Mouse (Mus musculus): ENCODE measurements around the gene Cfc1. TPM values are rescaled to one million over a fixed set of nuclear protein-coding genes. Genes with fewer than 3 reads are reported as not detected.
"Not testable (repeated sequence)": the region's sequence is repeated elsewhere in the genome, so short reads cannot be mapped to it uniquely, and the experiment has no call there.

The Cfc1 gene
- total RNA-seq (2022) = not detected

DNA sequence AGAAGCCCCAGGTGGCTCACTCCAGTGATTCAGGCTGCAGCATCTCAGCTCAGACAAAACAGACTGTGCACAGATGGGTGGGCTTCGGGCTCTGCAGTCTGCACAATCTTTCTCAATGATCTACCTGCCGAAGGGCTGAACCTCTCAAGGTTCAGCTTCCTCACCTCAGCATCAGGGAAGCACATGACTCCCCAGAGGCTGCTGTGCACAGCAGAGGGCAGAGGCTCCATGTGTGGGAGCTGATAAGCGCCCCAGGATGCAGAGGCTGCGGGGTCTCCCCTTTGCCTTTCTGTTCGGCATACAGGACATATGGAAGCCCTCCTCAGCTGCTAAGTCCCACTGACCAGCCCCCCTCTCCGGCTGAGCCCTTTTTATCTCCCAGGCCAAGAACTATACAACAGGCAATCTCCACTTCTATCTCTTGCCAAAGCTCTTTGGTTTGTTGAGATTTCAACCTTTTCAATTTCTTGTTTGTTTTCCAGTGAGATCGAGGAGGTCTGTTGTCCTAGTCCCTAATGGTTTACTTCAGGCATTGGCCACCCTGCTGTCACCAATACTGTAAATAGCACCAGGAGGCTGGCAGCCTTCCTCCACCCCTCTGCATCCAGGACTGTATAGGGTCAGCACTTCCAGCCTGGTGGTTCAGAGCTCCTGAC lies at the start of gene Cfc1:
Gene Cfc1 (plus strand): TSS at position 606 of the 656 bp plus-strand sequence.
- DNase-seq (ENCODE audit: low spot score in 2 of 2) = not testable (repeated sequence)

DNA sequence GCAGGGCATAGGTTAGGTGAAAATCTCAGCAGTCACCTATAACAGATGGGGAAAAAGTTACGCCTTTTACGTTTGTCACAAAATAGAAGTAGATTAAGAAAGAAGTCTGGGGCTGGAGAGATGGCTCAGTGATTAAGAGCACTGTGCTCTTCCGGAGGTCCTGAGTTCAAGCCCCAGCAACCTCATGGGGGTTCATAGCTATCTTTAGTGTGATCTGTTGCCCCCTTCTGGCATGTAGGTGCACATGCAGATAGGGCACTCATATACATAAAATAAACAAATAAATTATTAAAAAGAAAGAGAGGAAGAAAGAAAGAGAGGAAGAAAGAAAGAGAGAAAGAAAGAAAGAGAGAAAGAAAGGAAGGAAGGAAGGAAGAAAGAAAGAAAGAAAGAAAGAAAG lies 48.1 kb upstream of the Cfc1 start:
- DNase-seq (ENCODE audit: low spot score in 2 of 2) = no peak

DNA sequence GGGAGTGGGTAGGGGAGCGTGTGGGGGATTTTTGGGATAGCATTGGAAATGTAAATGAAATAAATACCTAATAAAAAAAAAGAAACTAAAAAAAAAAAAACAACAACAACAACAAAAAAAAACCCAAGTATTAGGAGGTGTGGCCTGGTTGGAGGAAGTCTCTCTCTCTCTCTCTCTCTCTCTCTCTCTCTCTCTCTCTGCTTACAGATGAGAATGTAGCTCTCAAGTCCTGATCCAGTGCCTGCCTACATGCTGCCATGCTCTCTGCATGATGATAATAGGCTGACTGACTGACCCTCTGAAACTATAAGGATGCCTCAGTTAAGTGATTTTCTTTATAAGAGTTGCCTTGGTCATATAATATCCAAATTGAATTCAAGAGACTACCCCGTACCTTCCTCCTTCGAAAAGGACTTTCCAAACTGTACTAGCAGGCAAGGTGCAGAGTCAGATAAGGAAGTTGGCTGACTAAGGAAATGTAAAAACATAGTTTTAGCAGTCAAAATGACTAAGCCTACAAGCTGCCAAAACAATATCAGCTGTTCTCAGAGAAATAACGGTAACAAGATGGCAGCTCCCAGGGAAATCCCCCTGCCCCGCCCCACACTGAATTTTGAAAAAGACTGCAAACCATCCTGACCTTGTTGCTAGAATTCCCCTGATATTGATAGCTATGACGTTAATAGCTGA lies 45.5 kb upstream of the Cfc1 start:
- no peak for DNase-seq (ENCODE audit: low spot score in 2 of 2)

DNA sequence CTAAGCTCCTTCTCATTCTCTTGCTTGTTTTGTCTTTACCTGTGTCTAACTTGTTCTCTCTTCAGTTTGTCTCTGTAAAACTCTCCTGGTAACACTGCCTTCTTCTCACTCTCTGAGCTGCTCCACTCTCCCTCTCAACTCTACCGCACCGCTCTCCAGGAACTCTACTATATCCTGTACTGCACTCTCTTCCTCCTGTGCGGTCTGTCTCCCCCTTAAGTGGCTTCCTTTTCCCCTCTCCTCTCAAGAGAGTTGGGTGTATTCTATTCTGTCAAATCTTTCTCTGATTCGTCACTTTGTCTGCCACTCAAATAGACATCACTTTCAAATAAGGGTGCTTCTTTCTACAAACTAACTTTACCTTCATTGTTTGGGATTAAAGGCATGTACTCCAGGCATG lies 44.0 kb upstream of the Cfc1 start:
- DNase-seq (ENCODE audit: low spot score in 2 of 2) = no peak

DNA sequence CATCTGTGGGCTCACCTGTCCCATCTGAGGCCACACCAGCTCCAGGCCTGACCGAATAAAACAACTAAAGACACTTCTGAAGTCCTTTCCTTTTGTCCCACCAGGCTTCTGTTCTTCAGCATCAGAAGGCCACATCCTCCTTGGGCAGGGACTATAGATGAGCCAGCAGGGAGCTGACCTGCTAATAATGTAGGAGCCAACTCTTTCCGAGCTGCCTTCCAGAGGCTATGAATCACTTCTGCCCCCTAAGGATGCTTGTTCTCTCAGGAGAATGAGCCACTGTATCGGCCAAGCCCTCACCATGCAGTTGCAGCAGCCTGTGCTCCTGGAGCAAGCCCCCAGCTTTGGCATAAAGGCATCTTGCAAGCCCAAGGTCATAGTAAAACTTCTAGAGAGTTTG lies 32.5 kb upstream of the Cfc1 start:
- no peak for DNase-seq (ENCODE audit: low spot score in 2 of 2)

DNA sequence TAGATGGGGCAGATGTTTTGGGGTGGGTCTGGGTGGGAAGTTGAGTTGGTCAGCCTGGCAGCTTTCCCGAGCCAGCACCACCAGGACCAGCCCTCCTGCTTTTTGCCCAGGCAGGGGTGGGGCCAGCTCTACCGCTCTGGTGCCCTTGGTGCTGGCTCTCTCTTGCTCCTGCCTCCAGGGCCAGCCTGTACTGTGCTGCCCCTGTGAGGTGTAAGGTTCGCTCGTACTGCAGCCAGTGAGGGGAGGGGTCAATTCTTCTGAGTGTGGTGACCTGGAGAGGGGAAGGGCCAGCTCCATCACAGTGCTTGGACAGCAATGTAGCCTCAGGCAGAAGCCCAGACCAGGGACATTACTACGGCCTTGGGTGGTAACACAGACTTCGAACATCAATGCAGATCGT lies 30.1 kb upstream of the Cfc1 start:
- no peak for DNase-seq (ENCODE audit: low spot score in 2 of 2)

DNA sequence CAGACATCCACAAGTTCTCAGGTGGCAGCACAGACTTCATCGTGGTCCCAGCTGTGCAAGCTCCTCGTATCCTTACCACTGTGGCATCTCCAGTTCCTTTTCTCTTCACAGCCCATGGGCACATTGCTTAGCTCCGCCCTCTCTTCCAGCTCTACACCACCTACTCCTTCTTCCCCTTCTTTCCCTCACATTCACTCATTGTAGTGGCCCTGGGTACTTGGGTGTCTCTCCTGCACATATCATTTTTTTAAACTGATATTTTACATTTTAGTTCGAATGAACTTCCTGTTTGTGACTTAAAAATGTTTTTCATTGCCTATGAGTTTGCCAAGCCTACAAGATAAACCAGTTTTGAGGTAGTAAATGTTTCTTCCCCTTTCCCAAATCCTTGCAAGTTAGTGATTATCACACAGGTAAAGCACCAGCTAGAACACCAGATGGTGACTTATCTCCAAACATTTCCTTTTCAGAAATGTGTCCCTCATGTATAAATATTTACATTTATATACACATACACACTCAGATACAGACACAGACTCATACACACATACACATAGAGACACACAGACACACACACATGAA lies 29.4 kb upstream of the Cfc1 start:
- no peak for DNase-seq (ENCODE audit: low spot score in 2 of 2)

DNA sequence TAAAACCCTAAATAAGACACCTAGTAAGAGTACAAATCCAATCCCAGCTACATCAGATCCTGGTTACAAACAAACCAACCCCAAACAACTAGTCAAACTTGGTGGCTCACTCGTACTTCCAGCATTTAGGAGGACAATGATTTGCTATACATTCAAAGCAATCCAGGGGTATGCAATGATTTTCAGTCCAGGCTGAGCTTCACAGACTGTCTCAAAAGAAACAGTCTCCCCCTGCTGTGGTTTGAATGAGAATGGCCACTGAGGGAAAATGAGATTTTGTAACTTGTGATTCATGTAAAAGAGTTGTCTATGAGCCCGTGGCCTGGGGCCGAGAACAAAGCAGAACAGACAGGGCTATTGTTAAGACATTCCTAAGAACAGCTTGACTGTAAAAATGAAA lies 27.5 kb upstream of the Cfc1 start:
- DNase-seq (ENCODE audit: low spot score in 2 of 2) = no peak

DNA sequence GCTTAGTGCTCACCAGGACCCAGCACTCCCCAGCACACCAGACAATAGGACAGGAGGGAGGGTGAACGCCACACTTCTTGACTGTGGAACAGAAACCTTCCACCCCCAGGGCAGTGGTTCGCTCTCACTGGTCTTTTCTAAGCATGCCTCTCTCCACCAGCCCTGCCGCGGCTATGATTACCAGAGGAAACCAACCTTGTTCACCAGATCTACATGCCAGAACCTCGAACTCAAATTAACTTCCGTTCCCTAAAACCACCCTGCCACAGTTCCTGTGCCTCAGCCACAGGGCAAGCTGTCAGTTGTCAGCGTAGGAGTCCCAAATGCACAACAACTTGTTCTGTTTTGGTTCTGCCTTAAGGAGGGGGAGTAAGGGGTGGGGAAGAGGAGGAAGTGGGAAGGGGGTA lies 24.9 kb upstream of the Cfc1 start:
- no peak for DNase-seq (ENCODE audit: low spot score in 2 of 2)

DNA sequence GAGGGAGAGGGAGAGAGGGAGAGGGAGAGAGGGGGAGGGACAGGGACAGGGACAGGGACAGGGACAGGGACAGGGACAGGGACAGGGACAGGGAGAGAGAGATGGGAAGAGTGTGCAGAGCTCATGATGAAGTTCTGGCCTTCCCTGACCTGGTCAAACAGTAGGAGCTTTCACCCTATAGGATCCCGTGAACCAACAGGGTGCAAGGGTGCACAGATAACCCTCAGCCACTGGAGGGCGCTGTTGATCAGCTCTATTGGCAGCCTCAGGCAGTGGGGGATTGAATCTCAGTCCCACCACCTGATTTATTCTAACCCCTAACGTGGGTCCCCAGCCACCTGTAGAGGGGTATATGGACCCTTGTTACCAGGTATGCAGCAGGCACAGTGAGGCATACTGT lies 24.4 kb upstream of the Cfc1 start:
- no peak for DNase-seq (ENCODE audit: low spot score in 2 of 2)

DNA sequence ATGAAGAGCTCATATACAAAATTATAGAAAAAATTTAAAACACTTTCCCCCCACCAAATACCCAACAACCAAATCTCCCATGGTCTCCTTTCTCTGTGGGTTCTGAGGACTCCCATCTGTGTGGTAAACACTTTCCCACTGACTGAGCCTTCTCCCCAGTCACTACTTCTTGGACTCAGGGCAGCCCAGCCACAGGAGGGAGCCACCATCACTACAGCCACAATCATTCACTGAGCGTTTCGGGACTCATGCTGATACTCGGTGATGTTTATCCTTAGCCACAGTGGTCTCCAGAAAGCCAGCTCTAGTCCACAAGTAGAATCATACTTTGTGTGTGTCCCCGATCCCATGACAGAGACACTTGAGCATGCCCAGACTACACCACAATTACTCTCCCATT lies 22.4 kb upstream of the Cfc1 start:
- no peak for DNase-seq (ENCODE audit: low spot score in 2 of 2)

DNA sequence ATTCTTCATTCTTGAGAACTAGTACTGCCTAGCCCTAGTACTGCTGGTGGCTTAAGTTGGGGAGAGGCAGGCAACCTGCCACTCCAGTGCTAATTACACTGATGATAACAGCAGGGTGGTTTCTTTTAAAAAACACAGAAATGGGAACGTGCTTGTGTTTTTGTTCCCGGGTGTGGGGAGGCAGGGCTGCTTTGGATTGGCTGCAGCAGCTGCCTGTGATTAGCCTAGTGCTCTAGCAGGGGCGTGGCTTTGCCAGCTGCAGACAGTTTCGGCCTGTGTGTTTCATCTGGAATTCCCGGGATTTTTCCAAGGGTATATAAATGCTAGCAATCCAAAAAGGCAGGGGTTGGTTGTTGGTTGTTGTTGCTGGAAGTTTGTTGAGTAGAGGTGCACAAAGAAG lies 18.9 kb upstream of the Cfc1 start:
- no peak for DNase-seq (ENCODE audit: low spot score in 2 of 2)

DNA sequence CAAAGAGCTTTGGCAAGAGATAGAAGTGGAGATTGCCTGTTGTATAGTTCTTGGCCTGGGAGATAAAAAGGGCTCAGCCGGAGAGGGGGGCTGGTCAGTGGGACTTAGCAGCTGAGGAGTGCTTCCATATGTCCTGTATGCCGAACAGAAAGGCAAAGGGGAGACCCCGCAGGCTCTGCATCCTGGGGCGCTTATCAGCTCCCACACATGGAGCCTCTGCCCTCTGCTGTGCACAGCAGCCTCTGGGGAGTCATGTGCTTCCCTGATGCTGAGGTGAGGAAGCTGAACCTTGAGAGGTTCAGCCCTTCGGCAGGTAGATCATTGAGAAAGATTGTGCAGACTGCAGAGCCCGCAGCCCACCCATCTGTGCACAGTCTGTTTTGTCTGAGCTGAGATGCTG lies 18.2 kb upstream of the Cfc1 start:
- not testable (repeated sequence) for DNase-seq (ENCODE audit: low spot score in 2 of 2)

DNA sequence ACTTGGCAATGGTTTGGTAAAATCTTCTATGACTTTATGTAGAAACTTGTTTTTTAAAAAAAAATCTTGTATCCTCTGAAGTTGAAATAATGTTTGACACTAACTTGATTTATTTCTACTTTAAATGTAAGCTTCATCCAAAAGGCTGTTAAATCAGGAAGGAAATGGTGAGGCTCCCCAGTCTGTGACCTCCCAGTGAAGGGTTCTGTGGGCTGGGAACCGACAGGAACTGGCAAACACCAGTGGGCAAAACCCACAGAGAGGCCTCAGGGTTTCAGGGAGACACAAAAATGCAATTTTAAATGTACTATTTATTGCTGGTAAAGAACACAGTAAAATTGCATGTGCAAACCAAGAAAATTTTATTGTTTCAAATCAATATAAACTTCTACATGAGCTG lies 17.7 kb upstream of the Cfc1 start:
- DNase-seq (ENCODE audit: low spot score in 2 of 2) = not testable (repeated sequence)

DNA sequence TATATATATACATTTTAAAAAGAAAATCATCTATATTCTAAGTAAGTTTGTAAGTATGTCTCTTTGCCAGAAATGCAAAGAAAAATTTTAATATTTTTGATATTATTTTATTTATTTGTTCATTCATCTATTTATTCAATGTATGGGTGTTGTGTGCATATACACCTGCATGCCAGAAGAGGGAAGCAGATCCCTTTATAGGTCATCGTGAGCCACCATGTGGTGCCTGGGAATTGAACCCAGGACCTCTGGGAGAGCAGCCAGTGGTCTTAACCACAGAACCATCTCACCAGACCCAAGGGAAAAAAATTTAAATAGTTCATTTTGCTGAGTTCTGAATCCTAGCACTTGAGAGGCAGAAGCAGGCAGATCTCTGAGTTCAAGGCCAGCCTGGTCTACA lies 17.2 kb upstream of the Cfc1 start:
- DNase-seq (ENCODE audit: low spot score in 2 of 2) = no peak

DNA sequence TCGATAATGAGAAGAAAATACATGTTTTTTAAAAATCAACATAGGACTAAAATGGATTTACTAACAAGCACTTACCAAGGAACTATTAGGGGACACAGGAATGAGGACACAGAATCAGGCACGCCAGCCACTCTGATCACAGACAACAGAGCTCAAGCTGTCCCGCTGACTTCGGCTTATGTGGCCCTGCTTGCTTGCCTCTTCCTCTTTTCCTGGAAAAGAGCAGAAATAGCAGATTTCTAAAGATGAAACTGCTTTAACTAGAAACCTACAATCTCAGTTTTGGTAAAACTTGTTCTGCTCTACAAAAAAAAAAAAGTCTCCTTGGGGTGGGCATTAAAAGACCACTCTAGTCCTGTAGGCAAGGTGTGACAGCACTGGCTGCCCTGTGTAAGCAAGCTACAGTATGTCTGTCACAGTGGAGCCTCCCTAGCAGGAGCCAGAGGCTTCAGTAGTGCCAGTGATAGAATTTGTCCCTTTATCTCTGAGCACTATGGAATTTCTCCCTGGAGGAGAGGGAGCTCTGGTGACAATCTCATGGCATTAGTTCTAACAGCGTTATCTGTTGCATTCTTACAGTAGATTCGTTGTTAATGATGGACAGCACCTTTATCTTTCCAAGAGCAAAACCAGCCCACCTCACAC lies 13.1 kb upstream of the Cfc1 start:
- DNase-seq (ENCODE audit: low spot score in 2 of 2) = no peak

DNA sequence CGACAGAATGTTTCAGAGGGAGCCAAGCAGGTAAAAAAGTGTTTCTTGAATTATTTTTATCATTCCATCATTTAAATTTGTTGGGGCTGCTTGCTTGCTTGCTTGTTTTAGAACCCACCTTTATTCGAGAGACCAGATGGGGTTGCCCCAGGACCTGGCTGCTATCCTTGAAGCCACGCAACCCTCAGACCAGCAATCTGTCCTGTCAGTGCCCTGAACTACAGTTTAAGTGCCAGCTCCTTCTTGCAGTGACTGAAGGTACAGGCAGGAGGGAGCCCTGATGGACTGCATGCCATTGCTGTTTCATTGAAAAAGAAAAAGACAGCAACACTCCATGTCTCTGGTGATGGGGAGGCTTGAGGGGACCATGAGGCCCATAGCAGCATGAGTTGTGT lies 12.6 kb upstream of the Cfc1 start:
- DNase-seq (ENCODE audit: low spot score in 2 of 2) = no peak

DNA sequence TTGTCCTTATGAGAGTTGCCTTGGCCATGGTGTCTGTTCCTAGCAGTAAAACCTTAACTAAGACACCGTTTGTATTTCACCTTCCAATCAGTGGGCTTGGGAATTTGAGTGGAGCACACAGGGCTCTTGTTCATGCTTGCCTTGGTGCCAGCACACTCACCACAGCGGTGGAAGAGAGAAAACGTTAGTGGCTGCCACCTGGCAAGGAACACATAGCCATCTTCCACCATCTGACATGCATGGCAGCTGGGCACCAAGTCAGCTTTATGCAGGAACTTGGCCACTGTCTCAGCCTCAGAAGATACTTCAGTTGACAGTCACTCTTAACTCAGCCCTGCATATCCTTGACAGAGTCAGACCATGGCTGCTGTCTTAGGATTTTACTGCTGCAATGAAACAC lies 11.8 kb upstream of the Cfc1 start:
- DNase-seq (ENCODE audit: low spot score in 2 of 2) = no peak

DNA sequence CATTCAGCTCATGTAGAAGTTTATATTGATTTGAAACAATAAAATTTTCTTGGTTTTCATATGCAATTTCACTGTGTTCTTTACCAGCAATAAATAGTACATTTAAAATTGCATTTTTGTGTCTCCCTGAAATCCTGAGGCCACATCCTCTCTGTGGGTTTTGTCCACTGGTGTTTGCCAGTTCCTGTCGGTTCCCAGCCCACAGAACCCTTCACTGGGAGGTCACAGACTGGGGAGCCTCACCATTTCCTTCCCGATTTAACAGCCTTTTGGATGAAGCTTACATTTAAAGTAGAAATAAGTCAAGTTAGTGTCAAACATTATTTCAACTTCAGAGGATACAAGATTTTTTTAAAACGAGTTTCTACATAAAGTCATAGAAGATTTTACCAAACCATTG lies 874 bp upstream of the Cfc1 start:
- DNase-seq (ENCODE audit: low spot score in 2 of 2) = not testable (repeated sequence)

DNA sequence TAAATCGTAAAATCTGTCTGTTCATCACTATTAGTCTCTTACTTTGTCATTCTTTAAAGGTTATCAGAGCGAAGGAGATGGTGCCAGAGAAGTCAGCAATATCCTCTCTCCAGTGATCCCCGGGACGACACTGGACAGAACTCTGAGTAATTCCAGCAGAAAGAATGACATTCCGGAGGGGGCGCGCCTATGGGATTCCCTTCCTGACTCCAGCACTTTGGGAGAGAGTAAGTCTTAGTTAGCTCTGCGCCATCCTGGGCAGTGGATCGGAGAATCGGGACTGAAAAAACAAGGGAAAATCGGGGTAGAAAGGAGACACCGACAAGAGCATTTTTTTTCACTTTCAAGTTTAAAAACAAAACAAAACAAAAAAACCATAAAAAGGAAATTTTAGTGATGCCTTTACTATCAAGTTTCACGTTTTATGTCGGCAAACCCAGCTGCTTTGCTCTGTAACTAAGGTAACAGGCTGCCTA lies 881 bp downstream of the Cfc1 start:
- no peak for DNase-seq (ENCODE audit: low spot score in 2 of 2)

DNA sequence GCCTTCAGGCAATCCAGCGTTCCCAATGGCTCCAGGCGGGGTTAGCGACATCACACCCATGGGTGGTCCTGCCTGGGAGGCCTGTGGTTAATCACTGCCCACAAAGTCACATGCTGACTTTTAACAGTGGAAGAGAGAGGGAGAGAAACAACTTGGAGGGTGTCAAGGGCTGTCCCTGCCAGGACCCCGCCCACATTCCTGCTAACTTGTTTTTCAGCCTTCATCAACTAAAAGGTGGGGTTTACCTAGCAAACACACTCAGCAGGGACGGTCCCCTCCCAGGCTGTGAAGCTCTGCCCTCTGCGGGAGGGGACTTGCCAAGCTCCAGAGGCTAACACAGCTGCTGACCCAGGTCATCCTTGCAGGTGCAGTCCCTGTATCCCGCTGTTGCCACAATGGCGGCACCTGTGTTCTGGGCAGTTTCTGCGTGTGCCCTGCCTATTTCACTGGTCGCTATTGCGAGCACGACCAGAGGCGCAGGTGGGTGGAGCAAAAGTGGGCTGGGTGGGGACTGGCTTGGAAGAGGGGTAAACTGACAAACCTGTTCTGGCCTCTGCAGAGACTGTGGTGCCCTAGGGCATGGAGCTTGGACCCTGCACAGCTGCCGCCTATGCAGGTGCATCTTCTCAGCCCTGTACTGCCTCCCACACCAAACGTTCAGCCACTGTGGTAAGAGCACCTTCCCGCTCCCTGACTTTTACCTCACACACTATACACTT lies 1.5 kb downstream of the Cfc1 start:
- no peak for DNase-seq (ENCODE audit: low spot score in 2 of 2)

DNA sequence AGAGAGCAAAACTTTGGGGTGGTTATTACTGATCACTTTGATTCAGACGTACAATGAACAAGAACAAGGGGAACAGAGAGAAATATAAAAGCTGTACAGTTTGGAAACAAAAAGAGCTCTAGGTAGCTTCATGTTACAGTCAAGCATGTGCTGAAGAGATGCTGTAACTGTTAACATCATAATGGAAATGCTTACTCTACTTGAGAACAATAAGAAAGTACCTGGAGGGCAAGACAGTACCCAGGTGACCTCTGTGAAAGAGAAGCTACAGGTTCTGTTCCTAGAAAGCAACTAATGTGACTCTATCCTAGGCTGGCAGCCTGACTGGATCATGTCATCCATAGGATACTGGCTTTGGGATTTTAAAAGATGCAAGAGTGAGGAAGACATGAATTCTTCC lies 11.6 kb downstream of the Cfc1 start:
- no peak for DNase-seq (ENCODE audit: low spot score in 2 of 2)
